Mouse (Mus musculus) liver, embryonic 14.5 days (tissue): ENCODE measurements at regions not wholly inside any gene's neighbourhood (a gene's known extent, or its start where the extent isn't known, plus 50 kb on each side); places are given as distances from the start of the nearest gene placed in this dataset.

ENCODE experiments used
- ATAC-seq: fragments of 200-750 bp; cut with Nextera tagmentation; 2 replicates; pipeline ENCODE4 v1.8.0; 2017; ENCODE audit warnings: moderate number of reproducible peaks, mild to moderate bottlenecking, moderate library complexity; ENCODE audit not compliant: insufficient read depth
- DNase-seq, 3 experiments: peaks; one replicate each; pipeline ENCODE4 v3.0.0-alpha.2; 2012 to 2013; ENCODE audit warnings: low read depth in 3 of 3, low spot score in 3 of 3
- H3K27ac ChIP-seq: fragments of 300-500 bp; sonication (generic); 2 replicates; pipeline ENCODE4 v1.5.1; 2014; ENCODE audit warnings: moderate library complexity, mild to moderate bottlenecking, control low read depth, inconsistent platforms
- H3K27me3 ChIP-seq: fragments of 300-500 bp; sonication (generic); 2 replicates; pipeline ENCODE4 v1.6.1; 2014; ENCODE audit warnings: mild to moderate bottlenecking, low read length, moderate library complexity; ENCODE audit not compliant: control insufficient read depth, insufficient read depth
- H3K36me3 ChIP-seq: fragments of 300-500 bp; sonication (generic); replicated peaks from 2 replicates; pipeline ENCODE4 v1.6.1; 2014; ENCODE audit warnings: low read depth; ENCODE audit not compliant: control insufficient read depth, insufficient read depth
- H3K4me1 ChIP-seq, 2 experiments: fragments of 200-500 bp in 1 of 2; fragments of 300-500 bp in 1 of 2; sonication (generic) in 1 of 2; replicated peaks; 2 replicates each; pipeline ENCODE4 v1.6.1; 2012 to 2014; ENCODE audit warnings: antibody characterized with exemption in 1 of 2, inconsistent platforms in 1 of 2, low read length in 1 of 2; ENCODE audit not compliant: control insufficient read depth in 2 of 2, insufficient read depth in 2 of 2
- H3K4me2 ChIP-seq: fragments of 300-500 bp; sonication (generic); 2 replicates; pipeline ENCODE4 v1.6.1; 2014; ENCODE audit warnings: low read depth, mild to moderate bottlenecking, control low read depth, moderate library complexity
- H3K4me3 ChIP-seq, 2 experiments: fragments of 200-500 bp in 1 of 2; fragments of 300-500 bp in 1 of 2; sonication (generic) in 1 of 2; 2 replicates each; pipeline ENCODE4 v1.5.1; 2012 to 2014; ENCODE audit warnings: low read depth in 2 of 2, low read length in 2 of 2, mild to moderate bottlenecking in 2 of 2, control low read depth in 1 of 2, inconsistent platforms in 1 of 2, moderate library complexity in 1 of 2; ENCODE audit not compliant: insufficient read depth in 1 of 2
- H3K9ac ChIP-seq: fragments of 300-500 bp; sonication (generic); replicated peaks from 2 replicates; pipeline ENCODE4 v1.6.1; 2014; ENCODE audit warnings: mild to moderate bottlenecking, control low read depth, moderate library complexity
- H3K9me3 ChIP-seq: fragments of 300-500 bp; sonication (generic); 2 replicates; pipeline ENCODE4 v1.6.1; 2016; ENCODE audit warnings: low read length, mixed read lengths; ENCODE audit not compliant: control insufficient read depth
- CTCF ChIP-seq: IDR thresholded peaks from 2 replicates; pipeline ENCODE4 v1.5.1; 2016; ENCODE audit warnings: antibody characterized with exemption, low read depth, control low read depth
- EP300 ChIP-seq: IDR thresholded peaks from 2 replicates; pipeline ENCODE4 v1.6.1; 2016; ENCODE audit warnings: antibody characterized with exemption, low read depth
- WGBS: fragments of 180-500 bp; shearing (Covaris S2); extraction: QIAGEN DNeasy Blood & Tissue Kit; methylation state at CpG from one replicate; pipeline ENCODE4 v1.1.7; 2014; ENCODE audit not compliant: insufficient replicate concordance; 5-methylcytosine and 5-hydroxymethylcytosine counted together

GRCm38 (mm10) chr10:98354486-98354885 lies 559.7 kb upstream of the Atp2b1 start:
- Histone ChIP-seq H3K4me1 (no peaks in the 10 kb centered on the region), H3K9ac (no peak overlapping the region), H3K9me3 (no peaks in the 10 kb centered on the region), H3K4me2 (no peak overlapping the region), H3K27ac (no peak overlapping the region), H3K27me3 (no peaks in the 10 kb centered on the region), H3K36me3 (no peaks in the 10 kb centered on the region), H3K4me3 (no peak overlapping the region)
- no peak for ATAC-seq
- DNase-seq, result no peak
- 66% methylated on average over 2 of the region's 2 CpGs for WGBS
- no peak for TF ChIP-seq EP300
- no peak for TF ChIP-seq CTCF

GRCm38 (mm10) chr10:98364604-98365003 lies 549.6 kb upstream of the Atp2b1 start:
- no peak overlapping the region for H3K4me2 ChIP-seq
- ATAC-seq, result no peak
- WGBS, result 34% methylated on average over 2 of the region's 2 CpGs

GRCm38 (mm10) chr10:98372561-98372960 lies 541.6 kb upstream of the Atp2b1 start:
- TF ChIP-seq CTCF (no peak), EP300 (no peak)
- 37% methylated on average over 4 of the region's 4 CpGs for WGBS
- Histone ChIP-seq H3K27ac (no peak overlapping the region), H3K36me3 (no peaks in the 10 kb centered on the region), H3K4me3 (no peak overlapping the region), H3K9ac (no peak overlapping the region), H3K9me3 (no peaks in the 10 kb centered on the region), H3K4me2 (no peak overlapping the region), H3K27me3 (no peaks in the 10 kb centered on the region), H3K4me1 (no peaks in the 10 kb centered on the region)
- DNase-seq (no peak), ATAC-seq (no peak)

More at GRCm38 (mm10) chr10:98364604-98365003, 549.6 kb upstream of the Atp2b1 start:
- Histone ChIP-seq H3K4me1 (no peaks in the 10 kb centered on the region), H3K9ac (no peak overlapping the region), H3K36me3 (no peaks in the 10 kb centered on the region), H3K27ac (no peak overlapping the region), H3K27me3 (no peaks in the 10 kb centered on the region), H3K9me3 (no peaks in the 10 kb centered on the region), H3K4me3 (no peak overlapping the region)
- TF ChIP-seq EP300, result no peak
- TF ChIP-seq CTCF, result no peak
- no peak for DNase-seq

- Histone ChIP-seq H3K4me3 (no peak overlapping the region), H3K4me1 (no peaks in the 10 kb centered on the region), H3K27me3 (no peaks in the 10 kb centered on the region), H3K9ac (no peak overlapping the region), H3K4me2 (no peak overlapping the region), H3K27ac (no peak overlapping the region), H3K36me3 (no peaks in the 10 kb centered on the region), H3K9me3 (no peaks in the 10 kb centered on the region)
- TF ChIP-seq EP300 (no peak), CTCF (no peak)
- ATAC-seq (no peak), DNase-seq (no peak)
- WGBS, result 54% methylated on average over 3 of the region's 3 CpGs
These were observed 540.9 kb upstream of the Atp2b1 start for GRCm38 (mm10) chr10:98373314-98373713.

GRCm38 (mm10) chr10:98374684-98375083 lies 539.5 kb upstream of the Atp2b1 start:
- Histone ChIP-seq H3K27ac (no peak overlapping the region), H3K4me3 (no peak overlapping the region), H3K4me2 (no peak overlapping the region), H3K27me3 (no peaks in the 10 kb centered on the region), H3K9me3 (no peaks in the 10 kb centered on the region), H3K9ac (no peak overlapping the region), H3K36me3 (no peaks in the 10 kb centered on the region), H3K4me1 (no peaks in the 10 kb centered on the region)
- TF ChIP-seq EP300, result no peak
- TF ChIP-seq CTCF, result no peak
- no peak for ATAC-seq
- DNase-seq, result no peak

- H3K4me2 ChIP-seq, result no peak overlapping the region
- no peak for DNase-seq
- TF ChIP-seq EP300 (no peak), CTCF (no peak)
- no peak for ATAC-seq
- no peak overlapping the region for H3K4me3 ChIP-seq
- no peaks in the 10 kb centered on the region for H3K27me3 ChIP-seq
- no peaks in the 10 kb centered on the region for H3K4me1 ChIP-seq
- H3K36me3 ChIP-seq, result no peaks in the 10 kb centered on the region
- no peak overlapping the region for H3K9ac ChIP-seq
- H3K27ac ChIP-seq, result no peak overlapping the region
- no peaks in the 10 kb centered on the region for H3K9me3 ChIP-seq
These were observed 525.7 kb upstream of the Atp2b1 start for GRCm38 (mm10) chr10:98388543-98388942.
